Mouse (Mus musculus): ENCODE data around the gene Fbxl20. TPM values are rescaled to one million over a fixed set of nuclear protein-coding genes. Genes with fewer than 3 reads are reported as not detected.
A peak's percentile ranks its signal among the peaks of the same experiment; 100 is the strongest.

Gene Fbxl20
- polyA plus RNA-seq, 1 experiment from 2014 or later, result 13.0 TPM

- DNase-seq (ENCODE audit: low spot score) (no peak), ATAC-seq (no peak)
- Histone ChIP-seq H3K4me3 (ENCODE audit: low read depth, low read length) (no peak overlapping the region), H3K9me3 (ENCODE audit: low read length) (no peaks in the 10 kb centered on the region), H3K36me3 (ENCODE audit: insufficient read depth, low read length) (peaks cover 40% of the 10 kb centered on the region; the same call in 1 of the 2 replicates), H3K27ac (ENCODE audit: low read length) (no peak overlapping the region), H3K9ac (replicated peaks; ENCODE audit: low read depth) (no peak overlapping the region), H3K4me2 (replicated peaks; ENCODE audit: low read depth, low read length) (no peak overlapping the region), H3K27me3 (replicated peaks; ENCODE audit: insufficient read depth, low read length) (no peaks in the 10 kb centered on the region), H3K4me1 (ENCODE audit: insufficient read depth, low read depth, low read length) (no peaks in the 10 kb centered on the region)
- 84% methylated on average over 5 of the region's 5 CpGs for WGBS
- TF ChIP-seq CTCF (IDR thresholded peaks at IDR 0.05) (no peak), EP300 (IDR thresholded peaks at IDR 0.05) (no peak)
Observed at GRCm38 (mm10) chr11:98109706-98110105, 40.5 kb downstream of the Fbxl20 start.

- Histone ChIP-seq H3K36me3 (ENCODE audit: insufficient read depth, low read length) (peaks cover 41% of the 10 kb centered on the region), H3K9me3 (ENCODE audit: low read length) (no peaks in the 10 kb centered on the region), H3K9ac (replicated peaks; ENCODE audit: low read depth) (no peak overlapping the region), H3K27ac (ENCODE audit: low read length) (no peak overlapping the region), H3K27me3 (replicated peaks; ENCODE audit: insufficient read depth, low read length) (no peaks in the 10 kb centered on the region), H3K4me1 (ENCODE audit: insufficient read depth, low read depth, low read length) (no peaks in the 10 kb centered on the region), H3K4me3 (ENCODE audit: low read depth, low read length) (no peak overlapping the region), H3K4me2 (replicated peaks; ENCODE audit: low read depth, low read length) (no peak overlapping the region)
- DNase-seq (ENCODE audit: low spot score) (no peak), ATAC-seq (no peak)
- TF ChIP-seq CTCF (IDR thresholded peaks at IDR 0.05) (no peak), EP300 (IDR thresholded peaks at IDR 0.05) (no peak)
- 89% methylated on average over 3 of the region's 3 CpGs for WGBS
Observed at GRCm38 (mm10) chr11:98101332-98101731, 48.9 kb downstream of the Fbxl20 start.

GRCm38 (mm10) chr11:98090583-98090982 lies 59.6 kb downstream of the Fbxl20 start:
- H3K9ac ChIP-seq (replicated peaks; ENCODE audit: low read depth), result no peak overlapping the region
- TF ChIP-seq CTCF (IDR thresholded peaks at IDR 0.05) (no peak), EP300 (IDR thresholded peaks at IDR 0.05) (no peak)
- H3K4me3 ChIP-seq (ENCODE audit: low read depth, low read length), result no peak overlapping the region
- 82% methylated on average over 9 of the region's 9 CpGs for WGBS
- no peaks in the 10 kb centered on the region for H3K4me1 ChIP-seq (ENCODE audit: insufficient read depth, low read depth, low read length)
- ATAC-seq (no peak), DNase-seq (ENCODE audit: low spot score) (no peak)
- no peak overlapping the region for H3K27ac ChIP-seq (ENCODE audit: low read length)
- no peaks in the 10 kb centered on the region for H3K27me3 ChIP-seq (replicated peaks; ENCODE audit: insufficient read depth, low read length)
- H3K4me2 ChIP-seq (replicated peaks; ENCODE audit: low read depth, low read length), result no peak overlapping the region
- H3K36me3 ChIP-seq (ENCODE audit: insufficient read depth, low read length), result peaks cover 33% of the 10 kb centered on the region
- no peaks in the 10 kb centered on the region for H3K9me3 ChIP-seq (ENCODE audit: low read length)

- DNase-seq (ENCODE audit: low spot score) (peak; percentile 59), ATAC-seq (peak; percentile 75)
- Histone ChIP-seq H3K9ac (replicated peaks; ENCODE audit: low read depth) (no peak overlapping the region), H3K4me2 (replicated peaks; ENCODE audit: low read depth, low read length) (no peak overlapping the region), H3K4me3 (ENCODE audit: low read depth, low read length) (no peak overlapping the region), H3K27me3 (replicated peaks; ENCODE audit: insufficient read depth, low read length) (no peaks in the 10 kb centered on the region), H3K4me1 (ENCODE audit: insufficient read depth, low read depth, low read length) (no peaks in the 10 kb centered on the region), H3K27ac (ENCODE audit: low read length) (no peak overlapping the region), H3K9me3 (ENCODE audit: low read length) (no peaks in the 10 kb centered on the region), H3K36me3 (ENCODE audit: insufficient read depth, low read length) (peaks cover 34% of the 10 kb centered on the region)
- TF ChIP-seq EP300 (IDR thresholded peaks at IDR 0.05) (no peak), CTCF (IDR thresholded peaks at IDR 0.05) (no peak)
- WGBS, result 21% methylated on average over 7 of the region's 7 CpGs
Observed at GRCm38 (mm10) chr11:98088224-98088623, 62.0 kb downstream of the Fbxl20 start.

- H3K27ac ChIP-seq (ENCODE audit: low read length), result no peak overlapping the region
- no peak overlapping the region for H3K4me2 ChIP-seq (replicated peaks; ENCODE audit: low read depth, low read length)
- no peak overlapping the region for H3K9ac ChIP-seq (replicated peaks; ENCODE audit: low read depth)
- no peak for TF ChIP-seq EP300 (IDR thresholded peaks at IDR 0.05)
- TF ChIP-seq CTCF (IDR thresholded peaks at IDR 0.05), result peak; percentile 22; the same call in 1 of the 2 replicates
- ATAC-seq (no peak), DNase-seq (ENCODE audit: low spot score) (no peak)
- H3K36me3 ChIP-seq (ENCODE audit: insufficient read depth, low read length), result peaks cover 26% of the 10 kb centered on the region; the same call in 1 of the 2 replicates
- H3K27me3 ChIP-seq (replicated peaks; ENCODE audit: insufficient read depth, low read length), result no peaks in the 10 kb centered on the region
- no peaks in the 10 kb centered on the region for H3K4me1 ChIP-seq (ENCODE audit: insufficient read depth, low read depth, low read length)
- WGBS, result 65% methylated on average over 7 of the region's 7 CpGs
- no peaks in the 10 kb centered on the region for H3K9me3 ChIP-seq (ENCODE audit: low read length)
- no peak overlapping the region for H3K4me3 ChIP-seq (ENCODE audit: low read depth, low read length)
Observed at GRCm38 (mm10) chr11:98086574-98086973, 63.6 kb downstream of the Fbxl20 start.

GRCm38 (mm10) chr11:98086141-98086540 lies 64.1 kb downstream of the Fbxl20 start:
- Histone ChIP-seq H3K4me3 (ENCODE audit: low read depth, low read length) (no peak overlapping the region), H3K4me1 (ENCODE audit: insufficient read depth, low read depth, low read length) (no peaks in the 10 kb centered on the region), H3K27ac (ENCODE audit: low read length) (no peak overlapping the region), H3K36me3 (ENCODE audit: insufficient read depth, low read length) (peaks cover 24% of the 10 kb centered on the region; the same call in 1 of the 2 replicates), H3K27me3 (replicated peaks; ENCODE audit: insufficient read depth, low read length) (no peaks in the 10 kb centered on the region), H3K9me3 (ENCODE audit: low read length) (no peaks in the 10 kb centered on the region), H3K4me2 (replicated peaks; ENCODE audit: low read depth, low read length) (no peak overlapping the region), H3K9ac (replicated peaks; ENCODE audit: low read depth) (no peak overlapping the region)
- 93% methylated on average over 9 of the region's 9 CpGs for WGBS
- ATAC-seq, result no peak
- DNase-seq (ENCODE audit: low spot score), result no peak
- TF ChIP-seq CTCF (IDR thresholded peaks at IDR 0.05), result no peak
- no peak for TF ChIP-seq EP300 (IDR thresholded peaks at IDR 0.05)

- Histone ChIP-seq H3K4me2 (replicated peaks; ENCODE audit: low read depth, low read length) (no peak overlapping the region), H3K9ac (replicated peaks; ENCODE audit: low read depth) (no peak overlapping the region), H3K27me3 (replicated peaks; ENCODE audit: insufficient read depth, low read length) (no peaks in the 10 kb centered on the region), H3K27ac (ENCODE audit: low read length) (no peak overlapping the region), H3K4me3 (ENCODE audit: low read depth, low read length) (no peak overlapping the region), H3K36me3 (ENCODE audit: insufficient read depth, low read length) (0 out of 2 replicates have a peak, but pooled peaks cover 10% of the 10 kb centered on the region), H3K9me3 (ENCODE audit: low read length) (no peaks in the 10 kb centered on the region), H3K4me1 (ENCODE audit: insufficient read depth, low read depth, low read length) (no peaks in the 10 kb centered on the region)
- TF ChIP-seq CTCF (IDR thresholded peaks at IDR 0.05), result no peak
- TF ChIP-seq EP300 (IDR thresholded peaks at IDR 0.05), result no peak
- DNase-seq (ENCODE audit: low spot score) (no peak), ATAC-seq (no peak)
- WGBS, result 85% methylated on average over 7 of the region's 7 CpGs
Observed at GRCm38 (mm10) chr11:98082745-98083144, 67.5 kb downstream of the Fbxl20 start.

All from lung, postnatal 0 days (tissue).